Mouse (Mus musculus) heart, postnatal 0 days (tissue): ENCODE data around the gene Meis1. TPM values are rescaled to one million over a fixed set of nuclear protein-coding genes. Genes with fewer than 3 reads are reported as not detected.

Experiments
- ATAC-seq: fragments of 200-750 bp; cut with Nextera tagmentation; 2 replicates; pipeline ENCODE4 v1.8.0; 2017; ENCODE audit warnings: low read depth, moderate number of reproducible peaks, moderate library complexity; ENCODE audit not compliant: insufficient read depth
- DNase-seq: peaks from one replicate; pipeline ENCODE4 v3.0.0-alpha.2; 2016; ENCODE audit warnings: low spot score
- H3K27ac ChIP-seq: fragments of 300-500 bp; sonication (generic); 2 replicates; pipeline ENCODE4 v1.5.1; 2014; ENCODE audit warnings: low read depth, mild to moderate bottlenecking
- H3K27me3 ChIP-seq: fragments of 300-500 bp; sonication (generic); 2 replicates; pipeline ENCODE4 v1.6.1; 2014; ENCODE audit warnings: low read length, mixed read lengths; ENCODE audit not compliant: control insufficient read depth, insufficient read depth
- H3K36me3 ChIP-seq: fragments of 300-500 bp; sonication (generic); replicated peaks from 2 replicates; pipeline ENCODE4 v1.6.1; 2014; ENCODE audit warnings: low read length, mixed read lengths; ENCODE audit not compliant: control insufficient read depth, insufficient read depth
- H3K4me1 ChIP-seq: fragments of 300-500 bp; sonication (generic); 2 replicates; pipeline ENCODE4 v1.6.1; 2014; ENCODE audit warnings: antibody characterized with exemption; ENCODE audit not compliant: control insufficient read depth, insufficient read depth
- H3K4me2 ChIP-seq: fragments of 300-500 bp; sonication (generic); 2 replicates; pipeline ENCODE4 v1.6.1; 2014; ENCODE audit warnings: low read depth, mild to moderate bottlenecking, low read length, moderate library complexity
- H3K4me3 ChIP-seq: fragments of 300-500 bp; sonication (generic); 2 replicates; pipeline ENCODE4 v1.5.1; 2014; ENCODE audit warnings: low read depth, low read length
- H3K9ac ChIP-seq: fragments of 300-500 bp; sonication (generic); replicated peaks from 2 replicates; pipeline ENCODE4 v1.6.1; 2014; ENCODE audit warnings: low read depth, low read length, mixed read lengths
- H3K9me3 ChIP-seq: fragments of 300-500 bp; sonication (generic); replicated peaks from 2 replicates; pipeline ENCODE4 v1.6.1; 2016; ENCODE audit warnings: low read length; ENCODE audit not compliant: control insufficient read depth
- CTCF ChIP-seq: IDR thresholded peaks from 2 replicates; pipeline ENCODE4 v1.5.1; 2016; ENCODE audit warnings: antibody characterized with exemption, control low read depth, low read depth
- EP300 ChIP-seq: IDR thresholded peaks from 2 replicates; pipeline ENCODE4 v1.6.1; 2016; ENCODE audit warnings: antibody characterized with exemption, low read depth
- WGBS: fragments of 180-500 bp; shearing (Covaris S2); extraction: QIAGEN DNeasy Blood & Tissue Kit; methylation state at CpG from one replicate; pipeline ENCODE4 v1.1.7; 2014; 5-methylcytosine and 5-hydroxymethylcytosine counted together
- polyA plus RNA-seq: library from polyadenylated mRNA; unstranded; fragments of >200 nt; fragmentation: Nextera tagmentation; extraction: Ambion mirVana; gene quantifications from 2 replicates; pipeline ENCODE4 v1.2.1, GENCODE M21; 2015
- total RNA-seq: library from RNA; depleted of rRNA; stranded (reverse); fragments of >200 nt; gene quantifications from 2 replicates; pipeline ENCODE4 v1.2.3, GENCODE M21; 2014; ENCODE audit warnings: low replicate concordance

Meis1 gene
- total and polyA plus RNA-seq, 2 experiments from 2014 or later: 34.8 to 35.4 TPM

GRCm38 (mm10) chr11:18879456-18879818 lies 139.3 kb downstream of the Meis1 start:
- Histone ChIP-seq H3K27ac (no peak overlapping the region), H3K4me3 (no peak overlapping the region), H3K36me3 (peaks cover 31% of the 10 kb centered on the region), H3K4me1 (no peaks in the 10 kb centered on the region), H3K9me3 (no peaks in the 10 kb centered on the region), H3K4me2 (peak overlapping the region; percentile 89), H3K9ac (0 out of 2 replicates have a peak overlapping the region, but pooled peaks have one; percentile 62), H3K27me3 (peaks cover 19% of the 10 kb centered on the region; the same call in 1 of the 2 replicates)
- ATAC-seq (no peak), DNase-seq (no peak)
- 0% methylated on average over 1 of the region's 1 CpGs for WGBS
- TF ChIP-seq CTCF (no peak), EP300 (no peak)

DNA sequence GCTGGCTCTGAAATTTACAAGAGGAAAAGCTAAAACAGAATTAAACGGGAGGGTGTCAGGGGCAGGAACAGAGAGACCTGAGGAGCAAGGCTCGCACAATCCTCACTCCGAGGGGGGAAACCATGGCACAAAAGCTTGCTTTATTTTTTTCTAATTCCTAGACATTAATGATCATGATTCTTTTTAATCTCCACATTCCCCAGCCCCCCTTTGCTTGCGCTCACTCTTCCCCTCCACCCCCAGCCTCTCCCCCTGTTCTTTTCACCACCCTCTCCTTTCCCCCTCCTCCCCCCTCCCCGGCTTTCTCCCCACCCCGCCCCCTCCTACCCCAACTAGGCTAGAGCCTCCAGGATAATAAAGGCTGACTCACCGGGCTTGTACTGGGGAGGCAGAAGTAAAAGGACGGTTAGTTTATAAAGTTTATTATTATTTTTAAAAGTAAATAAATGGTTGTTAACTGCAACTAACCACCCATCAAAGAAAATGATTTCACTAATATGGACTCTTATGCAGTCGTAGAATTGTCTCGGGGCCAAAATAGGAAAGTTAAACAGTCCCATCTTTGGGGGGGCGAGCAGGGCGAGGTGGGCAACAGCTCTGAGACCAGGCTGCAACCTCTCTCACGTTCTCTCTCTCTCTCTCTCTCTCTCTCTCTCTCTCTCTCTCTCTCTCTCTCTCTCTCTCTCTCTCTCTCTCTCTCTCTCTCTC lies 139.9 kb downstream of the Meis1 start:
- peak overlapping the region; percentile 62 for H3K9ac ChIP-seq
- no peak for DNase-seq

DNA sequence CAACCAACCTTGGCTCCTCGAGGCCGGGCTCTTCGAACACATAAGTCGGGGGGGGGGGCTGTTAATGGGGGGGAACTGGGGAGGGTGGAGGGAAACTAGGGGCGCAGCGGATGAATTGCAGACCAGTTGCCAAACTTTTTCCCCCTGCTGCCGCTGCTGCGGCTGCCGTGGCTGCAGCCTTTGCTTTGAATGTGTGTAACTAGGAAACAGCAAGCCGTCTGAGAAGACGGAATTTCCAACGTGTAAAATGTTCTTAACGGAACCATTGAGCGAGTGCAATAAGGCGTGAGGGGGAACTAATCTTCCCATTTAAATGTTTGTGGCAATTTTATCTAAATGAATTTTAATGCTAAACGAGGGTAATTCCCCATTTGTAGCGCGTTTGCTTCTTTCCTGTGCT lies 140.8 kb downstream of the Meis1 start:
- ATAC-seq (peak; percentile 29; the same call in 1 of the 2 replicates), DNase-seq (peak; percentile 58)
- 1% methylated on average over 18 of the region's 18 CpGs for WGBS
- TF ChIP-seq CTCF (no peak), EP300 (no peak)
- Histone ChIP-seq H3K36me3 (peaks cover 17% of the 10 kb centered on the region; the same call in 1 of the 2 replicates), H3K27ac (peak overlapping the region; percentile 91), H3K4me2 (peak overlapping the region; percentile 89), H3K9ac (peak overlapping the region; percentile 62), H3K4me1 (no peaks in the 10 kb centered on the region), H3K27me3 (peaks cover 29% of the 10 kb centered on the region; the same call in 1 of the 2 replicates), H3K4me3 (peak overlapping the region; percentile 60), H3K9me3 (no peaks in the 10 kb centered on the region)

More for the DNA sequence above, 139.9 kb downstream of the Meis1 start:
- Histone ChIP-seq H3K27me3 (peaks cover 24% of the 10 kb centered on the region; the same call in 1 of the 2 replicates), H3K36me3 (peaks cover 26% of the 10 kb centered on the region), H3K4me1 (no peaks in the 10 kb centered on the region), H3K27ac (peak overlapping the region; percentile 91), H3K9me3 (no peaks in the 10 kb centered on the region), H3K4me3 (peak overlapping the region; percentile 60), H3K4me2 (peak overlapping the region; percentile 89)
- TF ChIP-seq CTCF: no peak
- no peak for TF ChIP-seq EP300
- 11% methylated on average over 13 of the region's 13 CpGs for WGBS
- no peak for ATAC-seq

- H3K9me3 ChIP-seq: no peaks in the 10 kb centered on the region
- ATAC-seq (peak; percentile 92), DNase-seq (peak; percentile 89)
- H3K36me3 ChIP-seq: peaks cover 14% of the 10 kb centered on the region; the same call in 1 of the 2 replicates
- H3K4me1 ChIP-seq: no peaks in the 10 kb centered on the region
- TF ChIP-seq EP300 (0 out of 2 replicates have a peak, but pooled peaks have one; percentile 16), CTCF (peak; percentile 69)
- H3K27ac ChIP-seq: peak overlapping the region; percentile 91
- H3K9ac ChIP-seq: peak overlapping the region; percentile 62
- H3K4me3 ChIP-seq: peak overlapping the region; percentile 60
- peak overlapping the region; percentile 89 for H3K4me2 ChIP-seq
- under 1% methylated on average over 23 of the region's 27 CpGs for WGBS
- peaks cover 29% of the 10 kb centered on the region; the same call in 1 of the 2 replicates for H3K27me3 ChIP-seq
Observed at GRCm38 (mm10) chr11:18877626-18878011, 141.2 kb downstream of the Meis1 start.

DNA sequence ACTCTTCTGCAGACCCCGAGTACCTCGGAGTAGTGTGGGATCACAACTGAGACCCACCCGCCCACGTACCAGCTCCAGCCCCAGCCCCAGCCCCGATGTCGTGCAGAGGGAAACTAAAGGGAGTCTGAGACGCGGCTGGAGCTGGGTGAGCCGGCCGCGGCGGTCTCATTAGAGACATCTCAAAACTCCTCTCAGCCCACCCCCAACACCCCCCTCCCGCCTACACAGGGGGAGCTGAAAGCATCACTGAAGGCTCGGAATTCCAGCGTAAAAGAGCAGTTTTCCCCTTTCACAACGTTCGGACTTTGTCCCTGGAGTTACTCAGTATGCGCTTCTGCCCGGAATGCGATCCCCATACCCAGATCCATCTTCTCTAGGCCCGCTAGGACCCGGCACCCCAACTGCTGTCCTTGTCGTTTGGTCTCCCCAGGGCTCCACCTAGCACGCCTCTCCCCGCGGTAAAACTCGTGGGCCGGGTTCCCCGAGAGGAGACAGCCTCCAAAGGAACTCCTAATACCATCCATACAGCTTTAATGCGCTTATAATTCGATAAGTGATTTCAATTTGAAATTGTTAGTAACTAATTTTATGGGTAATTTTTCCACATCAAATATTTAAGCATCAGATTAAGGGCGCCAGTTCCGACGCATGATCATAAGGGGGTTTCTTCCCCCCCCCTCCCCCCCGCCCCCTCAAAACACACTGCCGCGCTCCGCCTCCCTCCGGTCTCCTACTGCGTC lies 141.7 kb downstream of the Meis1 start:
- ATAC-seq: peak; percentile 37
- peak overlapping the region; percentile 51; the same call in 1 of the 2 replicates for H3K27ac ChIP-seq
- no peaks in the 10 kb centered on the region for H3K4me1 ChIP-seq
- H3K36me3 ChIP-seq: peaks cover 13% of the 10 kb centered on the region; the same call in 1 of the 2 replicates
- no peak for DNase-seq
- peak overlapping the region; percentile 50; the same call in 1 of the 2 replicates for H3K9ac ChIP-seq
- H3K9me3 ChIP-seq: no peaks in the 10 kb centered on the region
- H3K27me3 ChIP-seq: peaks cover 29% of the 10 kb centered on the region; the same call in 1 of the 2 replicates
- peak overlapping the region; percentile 89 for H3K4me2 ChIP-seq
- under 1% methylated on average over 40 of the region's 40 CpGs for WGBS
- peak overlapping the region; percentile 60 for H3K4me3 ChIP-seq
- 0 out of 2 replicates have a peak, but pooled peaks have one; percentile 33 for TF ChIP-seq EP300
- TF ChIP-seq CTCF: no peak
